Mouse (Mus musculus): ENCODE measurements around the gene Lysmd2. TPM values are rescaled to one million over a fixed set of nuclear protein-coding genes. Genes with fewer than 3 reads are reported as not detected.
"Not testable (repeated sequence)": the region's sequence is repeated elsewhere in the genome, so short reads cannot be mapped to it uniquely, and the experiment has no call there.

The Lysmd2 gene
- polyA plus RNA-seq, 1 experiment from 2014 or later: 17.8 TPM

DNA sequence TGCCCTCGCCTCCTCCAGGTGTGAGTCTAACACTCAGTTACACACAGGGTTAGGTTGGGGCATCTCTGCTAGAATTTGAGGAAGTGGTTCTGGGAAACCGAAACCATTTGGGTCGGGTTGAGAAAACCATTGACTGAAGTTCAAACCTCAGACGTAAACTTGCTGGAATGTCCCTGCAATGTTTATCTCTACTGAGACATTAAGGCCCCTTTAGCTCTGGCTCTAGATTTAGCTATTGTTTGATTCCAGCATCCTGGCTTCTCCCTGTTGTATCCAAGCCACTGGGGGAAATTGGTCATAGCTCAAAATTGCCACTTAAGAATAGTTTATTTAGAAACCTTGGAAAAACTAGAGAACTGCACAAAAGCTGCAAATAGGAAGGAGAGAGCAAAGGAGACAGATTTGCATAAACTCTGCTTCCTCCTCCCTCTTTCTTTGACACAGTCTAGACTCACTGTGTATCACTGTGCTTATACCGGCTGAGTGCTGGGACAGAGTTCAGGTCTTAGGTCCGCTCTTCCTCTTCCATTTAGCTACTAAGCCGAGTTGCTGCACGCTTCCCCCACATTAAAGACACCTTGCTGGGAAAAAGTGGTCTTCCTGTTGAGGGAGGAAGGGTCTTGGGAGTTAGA, 5.4 kb downstream of the Lysmd2 start:
- H3K9ac ChIP-seq: no peak overlapping the region
- H3K4me2 ChIP-seq: no peak overlapping the region
- no peaks in the 10 kb centered on the region for H3K36me3 ChIP-seq
- peaks cover 11% of the 10 kb centered on the region for H3K4me1 ChIP-seq (replicated peaks)
- H3K9me3 ChIP-seq (replicated peaks): no peaks in the 10 kb centered on the region
- H3K27me3 ChIP-seq (replicated peaks): no peaks in the 10 kb centered on the region
- WGBS: 72% methylated on average over 8 of the region's 8 CpGs
- peak overlapping the region; percentile 16; the same call in 1 of the 2 replicates for H3K27ac ChIP-seq (ENCODE audit: poor library complexity, severe bottlenecking)
- no peak for ATAC-seq (ENCODE audit: insufficient number of reproducible peaks, low FRiP score)
- no peak overlapping the region for H3K4me3 ChIP-seq

GRCm38 (mm10) chr9:75632111-75632510, 6.6 kb downstream of the Lysmd2 start:
- no peaks in the 10 kb centered on the region for H3K27me3 ChIP-seq (replicated peaks)
- H3K36me3 ChIP-seq: no peaks in the 10 kb centered on the region
- no peak overlapping the region for H3K4me3 ChIP-seq
- peaks cover 11% of the 10 kb centered on the region for H3K4me1 ChIP-seq (replicated peaks)
- no peak overlapping the region for H3K9ac ChIP-seq
- H3K9me3 ChIP-seq (replicated peaks): no peaks in the 10 kb centered on the region
- no peak overlapping the region for H3K4me2 ChIP-seq
- no peak overlapping the region for H3K27ac ChIP-seq (ENCODE audit: poor library complexity, severe bottlenecking)
- no peak for ATAC-seq (ENCODE audit: insufficient number of reproducible peaks, low FRiP score)
- 60% methylated on average over 10 of the region's 10 CpGs for WGBS

GRCm38 (mm10) chr9:75632902-75633301, 7.4 kb downstream of the Lysmd2 start:
- no peaks in the 10 kb centered on the region for H3K36me3 ChIP-seq
- no peak for ATAC-seq (ENCODE audit: insufficient number of reproducible peaks, low FRiP score)
- WGBS: 43% methylated on average over 1 of the region's 1 CpGs

DNA sequence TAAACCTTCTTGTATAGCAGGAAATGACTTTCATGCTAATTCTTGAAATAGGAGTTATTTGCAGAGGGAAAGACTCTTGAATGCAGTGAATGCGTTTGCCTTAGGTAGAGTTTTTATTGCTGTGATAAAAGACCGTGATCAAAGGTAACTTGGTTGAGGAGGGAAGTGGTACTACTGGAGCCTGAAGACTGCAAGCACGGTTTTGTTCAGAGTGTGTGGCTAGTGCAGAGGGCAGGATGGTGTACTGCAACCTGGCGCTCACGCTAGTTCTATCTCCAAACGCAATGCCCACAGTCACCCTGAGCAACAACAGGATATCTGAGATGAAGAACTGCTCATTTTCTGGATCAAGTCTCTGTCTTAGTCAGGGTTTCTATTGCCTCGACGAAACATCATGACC, 8.1 kb downstream of the Lysmd2 start:
- Histone ChIP-seq H3K4me2 (no peak overlapping the region), H3K27ac (ENCODE audit: poor library complexity, severe bottlenecking) (no peak overlapping the region), H3K4me3 (no peak overlapping the region), H3K36me3 (no peaks in the 10 kb centered on the region), H3K27me3 (replicated peaks) (no peaks in the 10 kb centered on the region), H3K9me3 (replicated peaks) (no peaks in the 10 kb centered on the region), H3K9ac (no peak overlapping the region), H3K4me1 (replicated peaks) (peaks cover 11% of the 10 kb centered on the region)
- ATAC-seq (ENCODE audit: insufficient number of reproducible peaks, low FRiP score): no peak
- 86% methylated on average over 8 of the region's 8 CpGs for WGBS

More at GRCm38 (mm10) chr9:75632902-75633301, 7.4 kb downstream of the Lysmd2 start:
- no peaks in the 10 kb centered on the region for H3K27me3 ChIP-seq (replicated peaks)
- H3K4me3 ChIP-seq: no peak overlapping the region
- peaks cover 11% of the 10 kb centered on the region for H3K4me1 ChIP-seq (replicated peaks)
- H3K9ac ChIP-seq: no peak overlapping the region
- H3K27ac ChIP-seq (ENCODE audit: poor library complexity, severe bottlenecking): no peak overlapping the region
- H3K9me3 ChIP-seq (replicated peaks): no peaks in the 10 kb centered on the region
- H3K4me2 ChIP-seq: no peak overlapping the region

DNA sequence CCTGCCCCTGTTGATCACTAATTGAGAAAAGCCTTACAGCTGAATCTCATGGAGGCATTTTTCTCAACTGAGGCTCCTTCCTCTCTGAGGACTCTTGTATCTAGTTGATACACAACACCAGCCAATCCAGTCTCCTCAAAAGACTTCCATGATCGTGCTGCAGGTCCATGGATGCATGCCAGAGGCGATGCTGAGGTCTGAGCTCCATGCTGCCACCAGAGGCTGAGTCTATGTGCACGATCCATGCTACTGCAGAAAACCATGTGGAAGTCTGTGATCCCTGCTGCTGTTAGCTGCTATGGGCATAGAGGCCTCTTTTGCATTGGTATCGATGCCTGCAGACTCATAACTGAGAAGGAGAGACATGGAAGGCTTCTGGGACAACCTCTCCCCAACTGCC, 8.7 kb downstream of the Lysmd2 start:
- H3K9ac ChIP-seq: no peak overlapping the region
- H3K36me3 ChIP-seq: no peaks in the 10 kb centered on the region
- peaks cover 11% of the 10 kb centered on the region for H3K4me1 ChIP-seq (replicated peaks)
- H3K27me3 ChIP-seq (replicated peaks): no peaks in the 10 kb centered on the region
- no peak overlapping the region for H3K4me3 ChIP-seq
- WGBS: 77% methylated on average over 4 of the region's 4 CpGs
- H3K9me3 ChIP-seq (replicated peaks): no peaks in the 10 kb centered on the region
- no peak for ATAC-seq (ENCODE audit: insufficient number of reproducible peaks, low FRiP score)
- no peak overlapping the region for H3K27ac ChIP-seq (ENCODE audit: poor library complexity, severe bottlenecking)
- no peak overlapping the region for H3K4me2 ChIP-seq

- Histone ChIP-seq H3K27ac (ENCODE audit: poor library complexity, severe bottlenecking) (no peak overlapping the region), H3K4me3 (no peak overlapping the region), H3K36me3 (no peaks in the 10 kb centered on the region), H3K4me1 (replicated peaks) (0 out of 2 replicates have a peak, but pooled peaks cover 4% of the 10 kb centered on the region), H3K27me3 (replicated peaks) (no peaks in the 10 kb centered on the region), H3K9ac (no peak overlapping the region), H3K4me2 (no peak overlapping the region), H3K9me3 (replicated peaks) (peaks cover 17% of the 10 kb centered on the region; the same call in 1 of the 2 replicates)
- ATAC-seq (ENCODE audit: insufficient number of reproducible peaks, low FRiP score): no peak
- 41% methylated on average over 3 of the region's 3 CpGs for WGBS
Measured at GRCm38 (mm10) chr9:75645405-75645804, 19.9 kb downstream of the Lysmd2 start.

DNA sequence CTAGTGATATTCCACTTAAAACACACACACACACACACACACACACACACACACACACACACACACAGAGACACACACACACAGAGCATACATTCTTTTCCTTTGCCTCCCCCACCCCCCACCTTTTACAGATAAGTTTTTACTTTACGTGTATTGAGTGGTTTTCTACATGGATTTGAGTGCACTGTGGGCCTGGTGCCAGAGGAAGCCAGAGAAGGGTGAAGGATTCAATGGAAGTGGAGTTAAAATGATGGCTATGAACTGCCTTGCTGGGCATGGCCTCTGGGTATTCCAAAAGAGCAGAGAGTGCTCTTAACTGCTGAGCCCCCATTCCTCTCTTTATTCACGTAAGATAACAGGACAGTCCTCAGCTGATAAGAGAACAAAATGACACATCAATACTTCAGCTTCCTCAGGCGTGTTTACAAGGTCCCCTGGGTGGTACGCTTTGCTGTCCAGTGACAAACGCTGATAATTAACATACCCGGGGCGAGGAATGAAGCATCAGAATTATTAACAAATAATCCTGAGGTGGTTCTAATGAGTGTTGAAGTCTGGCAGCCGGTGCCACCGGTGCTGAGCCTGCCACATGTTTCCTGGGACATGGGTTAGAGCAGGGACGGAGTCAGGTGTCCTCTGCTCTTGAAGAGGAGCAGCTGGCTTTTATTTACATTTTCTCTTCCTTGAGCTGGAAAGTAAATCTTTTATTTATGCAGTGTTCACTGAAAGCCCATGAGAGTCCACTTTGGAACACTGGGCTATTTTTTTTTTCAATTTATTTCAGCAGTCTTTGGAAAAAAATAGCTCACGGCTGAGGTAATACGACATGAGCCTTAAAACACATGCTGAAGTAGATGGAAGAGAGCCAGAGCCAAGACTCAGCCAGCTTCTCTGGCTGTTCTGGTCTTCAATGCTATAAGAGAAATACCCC, 28.7 kb downstream of the Lysmd2 start:
- Histone ChIP-seq H3K4me1 (replicated peaks) (peaks cover 10% of the 10 kb centered on the region; the same call in 1 of the 2 replicates), H3K27ac (ENCODE audit: poor library complexity, severe bottlenecking) (peak overlapping the region; percentile 35; the same call in 1 of the 2 replicates), H3K9me3 (replicated peaks) (no peaks in the 10 kb centered on the region), H3K27me3 (replicated peaks) (no peaks in the 10 kb centered on the region), H3K4me3 (no peak overlapping the region), H3K4me2 (0 out of 2 replicates have a peak overlapping the region, but pooled peaks have one; percentile 1), H3K36me3 (no peaks in the 10 kb centered on the region), H3K9ac (no peak overlapping the region)
- 30% methylated on average over 12 of the region's 12 CpGs for WGBS
- no peak for ATAC-seq (ENCODE audit: insufficient number of reproducible peaks, low FRiP score)

DNA sequence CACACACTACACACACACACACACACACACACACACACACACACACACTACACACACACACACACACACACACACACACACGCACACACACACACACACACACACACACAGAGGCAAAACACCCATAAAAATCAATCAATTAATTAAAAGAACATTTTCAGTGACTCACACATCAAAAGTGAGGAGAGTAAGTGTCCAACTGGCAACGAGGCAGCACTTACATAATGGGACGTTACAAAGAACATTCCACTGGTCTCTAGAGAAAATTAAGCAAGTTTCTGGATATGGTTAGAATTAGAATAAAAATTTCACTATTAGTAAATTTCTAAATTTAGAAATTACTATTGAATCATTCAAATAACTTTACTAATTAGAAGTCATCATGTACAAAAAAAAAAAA, 30.9 kb downstream of the Lysmd2 start:
- not testable (repeated sequence) for H3K9ac ChIP-seq; H3K27me3 ChIP-seq (replicated peaks); H3K36me3 ChIP-seq; H3K4me2 ChIP-seq; H3K27ac ChIP-seq (ENCODE audit: poor library complexity, severe bottlenecking); ATAC-seq (ENCODE audit: insufficient number of reproducible peaks, low FRiP score); H3K9me3 ChIP-seq (replicated peaks); H3K4me3 ChIP-seq
- H3K4me1 ChIP-seq (replicated peaks): peaks cover 10% of the 10 kb centered on the region; the same call in 1 of the 2 replicates
- WGBS: 87% methylated on average over 3 of the region's 3 CpGs

GRCm38 (mm10) chr9:75660917-75661316, 35.4 kb downstream of the Lysmd2 start:
- no peak overlapping the region for H3K9ac ChIP-seq
- H3K4me3 ChIP-seq: no peak overlapping the region
- no peaks in the 10 kb centered on the region for H3K36me3 ChIP-seq
- 71% methylated on average over 8 of the region's 8 CpGs for WGBS
- no peaks in the 10 kb centered on the region for H3K9me3 ChIP-seq (replicated peaks)
- no peak for ATAC-seq (ENCODE audit: insufficient number of reproducible peaks, low FRiP score)
- H3K4me2 ChIP-seq: no peak overlapping the region
- H3K27me3 ChIP-seq (replicated peaks): no peaks in the 10 kb centered on the region
- no peaks in the 10 kb centered on the region for H3K4me1 ChIP-seq (replicated peaks)
- H3K27ac ChIP-seq (ENCODE audit: poor library complexity, severe bottlenecking): no peak overlapping the region

DNA sequence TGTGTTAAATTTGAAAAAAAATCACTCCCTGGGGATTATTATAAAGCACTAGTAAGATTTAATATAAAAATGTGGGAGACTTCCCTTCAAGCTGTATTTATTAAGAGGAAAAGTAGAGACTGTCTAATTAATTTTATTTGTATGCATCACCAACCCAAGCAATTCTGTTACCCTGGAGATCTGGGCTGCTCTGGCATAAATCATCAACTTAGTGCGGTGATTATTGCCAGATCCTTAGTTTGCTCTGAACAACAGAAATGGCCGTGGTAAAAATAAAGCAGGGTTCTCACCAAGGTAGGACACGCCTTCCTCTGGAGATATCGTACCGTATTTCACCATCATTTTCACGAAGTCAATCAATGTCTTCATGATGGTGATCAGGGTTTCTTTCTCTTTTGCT, 39.8 kb downstream of the Lysmd2 start:
- H3K36me3 ChIP-seq: no peaks in the 10 kb centered on the region
- no peaks in the 10 kb centered on the region for H3K27me3 ChIP-seq (replicated peaks)
- no peak overlapping the region for H3K9ac ChIP-seq
- no peaks in the 10 kb centered on the region for H3K9me3 ChIP-seq (replicated peaks)
- WGBS: 81% methylated on average over 6 of the region's 6 CpGs
- no peak for ATAC-seq (ENCODE audit: insufficient number of reproducible peaks, low FRiP score)
- no peak overlapping the region for H3K4me2 ChIP-seq
- H3K4me1 ChIP-seq (replicated peaks): no peaks in the 10 kb centered on the region
- H3K4me3 ChIP-seq: no peak overlapping the region
- H3K27ac ChIP-seq (ENCODE audit: poor library complexity, severe bottlenecking): no peak overlapping the region

GRCm38 (mm10) chr9:75666612-75667011, 41.1 kb downstream of the Lysmd2 start:
- H3K27me3 ChIP-seq (replicated peaks): no peaks in the 10 kb centered on the region
- 44% methylated on average over 5 of the region's 5 CpGs for WGBS

More at GRCm38 (mm10) chr9:75666612-75667011, 41.1 kb downstream of the Lysmd2 start:
- Histone ChIP-seq H3K4me3 (no peak overlapping the region), H3K4me1 (replicated peaks) (no peaks in the 10 kb centered on the region), H3K27ac (ENCODE audit: poor library complexity, severe bottlenecking) (peak overlapping the region; percentile 6; the same call in 1 of the 2 replicates), H3K9ac (no peak overlapping the region), H3K4me2 (no peak overlapping the region), H3K9me3 (replicated peaks) (no peaks in the 10 kb centered on the region), H3K36me3 (no peaks in the 10 kb centered on the region)
- 0 out of 2 replicates have a peak, but pooled peaks have one; percentile 61 for ATAC-seq (ENCODE audit: insufficient number of reproducible peaks, low FRiP score)

Data from heart, embryonic 12.5 days (tissue).